Comparison of ENCODE assay signal across 11 mouse cellular contexts in the genomic region with DNA sequence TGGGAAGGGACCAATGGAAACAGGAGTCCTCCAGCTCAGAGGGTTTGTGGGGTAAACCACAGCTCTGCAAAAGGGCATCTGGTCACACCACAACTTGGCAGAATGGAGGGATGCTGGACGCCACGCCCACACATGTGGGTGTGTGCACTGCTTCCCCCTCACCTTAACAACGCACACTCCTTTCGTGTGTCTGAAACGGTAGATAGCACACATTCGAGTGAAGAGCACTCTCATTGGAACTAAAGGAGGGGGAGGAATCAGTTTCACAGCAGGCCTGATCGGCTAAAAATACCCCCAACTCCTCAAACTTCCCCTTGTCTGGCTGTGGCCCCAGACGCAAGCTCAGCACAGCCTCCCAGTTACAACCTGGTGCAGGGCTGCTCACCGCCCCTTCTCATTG.
A peak's percentile ranks its signal among the peaks of the same experiment; 100 is the strongest.
DNase-seq lines count a peak whose midpoint lies in the region; ATAC-seq lines count a peak whose summit lies in the region.
"Had no signal": no experiment of that assay in that cellular context is flagged by ENCODE, and none has a peak within 500 bp of the region (broad histone marks: within the 10 kb centered on the region; RNA-seq: fewer than 3 reads in every experiment).

No protein-coding gene starts in this region.

- no peak overlapping the region for H3K4me3 ChIP-seq in heart, embryonic 10.5 days
- peak overlapping the region; percentile 42 for H3K4me3 ChIP-seq in megakaryocyte, embryonic 14.5 days (replicated peaks)
- H3K4me3 ChIP-seq: embryonic facial prominence, embryonic 12.5 days had no signal

- 45% methylated on average over 9 of the region's 9 CpGs for WGBS in heart, embryonic 10.5 days

- no peak for DNase-seq in heart, embryonic 10.5 days (ENCODE audit: low spot score)
- DNase-seq in heart, adult 9 months (ENCODE audit: low spot score in 2 of 2) = no peak
- DNase-seq in splenic B cell, adult 2 months (ENCODE audit: low read depth, low spot score) = peak; percentile 14
- no peak for DNase-seq in thymus, postnatal 0 days (ENCODE audit: low spot score)
- no peak for DNase-seq in embryo, embryonic 9.5 days (ENCODE audit: extremely low spot score)
- DNase-seq: gastrocnemius, postnatal 25 days; kidney, adult 18-20 months had no signal

- H3K27ac ChIP-seq in heart, embryonic 10.5 days = peak overlapping the region; percentile 79

- no peaks in the 10 kb centered on the region for H3K9me3 ChIP-seq in heart, embryonic 10.5 days
- no peaks in the 10 kb centered on the region for H3K9me3 ChIP-seq in megakaryocyte, embryonic 14.5 days
- H3K9me3 ChIP-seq: embryonic facial prominence, embryonic 12.5 days had no signal

- no peaks in the 10 kb centered on the region for H3K36me3 ChIP-seq in heart, embryonic 10.5 days
- H3K36me3 ChIP-seq in megakaryocyte, embryonic 14.5 days (replicated peaks; ENCODE audit: low read length) = peaks cover 100% of the 10 kb centered on the region
- H3K36me3 ChIP-seq in splenic B cell, adult 2 months (ENCODE audit: control insufficient read depth, insufficient read depth, low read length, poor library complexity, severe bottlenecking) = peaks cover 15% of the 10 kb centered on the region
- H3K36me3 ChIP-seq: embryonic facial prominence, embryonic 12.5 days had no signal

- ATAC-seq in megakaryocyte, adult 5-6 weeks (ENCODE audit: poor library complexity, severe bottlenecking) = no peak
- ATAC-seq in granulocyte monocyte progenitor cell, adult 5-6 weeks (replicated peaks; ENCODE audit: poor library complexity, severe bottlenecking) = 0 out of 2 replicates have a peak, but pooled peaks have one; percentile 0

- H3K27me3 ChIP-seq in heart, embryonic 10.5 days (ENCODE audit: insufficient read depth, poor library complexity, severe bottlenecking) = no peaks in the 10 kb centered on the region
- H3K27me3 ChIP-seq in megakaryocyte, embryonic 14.5 days (replicated peaks) = no peaks in the 10 kb centered on the region
- H3K27me3 ChIP-seq in splenic B cell, adult 2 months (ENCODE audit: control insufficient read depth, insufficient read depth, low read length, poor library complexity, severe bottlenecking) = no peaks in the 10 kb centered on the region
- H3K27me3 ChIP-seq: embryonic facial prominence, embryonic 12.5 days had no signal

- H3K4me1 ChIP-seq in heart, embryonic 10.5 days = peaks cover 61% of the 10 kb centered on the region
- peaks cover 100% of the 10 kb centered on the region for H3K4me1 ChIP-seq in megakaryocyte, embryonic 14.5 days
